Mouse (Mus musculus) spleen, adult 2 months (tissue): ENCODE data around the gene Eml6. TPM values are rescaled to one million over a fixed set of nuclear protein-coding genes. Genes with fewer than 3 reads are reported as not detected.

Experiments
- DNase-seq, 2 experiments: peaks; one replicate each; pipeline versions ENCODE4 v3.0.0 to v3.0.0-alpha.2; 2012 to 2021; ENCODE audit warnings: low spot score in 2 of 2, low read depth in 1 of 2
- H3K27ac ChIP-seq: fragments of 200-500 bp; 2 replicates; pipeline ENCODE4 v1.5.1; 2012; ENCODE audit warnings: low read length, inconsistent platforms; ENCODE audit not compliant: insufficient read depth
- H3K27me3 ChIP-seq: fragments of 200-500 bp; 2 replicates; pipeline ENCODE4 v1.6.1; 2012; ENCODE audit warnings: mild to moderate bottlenecking, moderate library complexity, low read length, inconsistent platforms; ENCODE audit not compliant: control insufficient read depth, insufficient read depth
- H3K36me3 ChIP-seq: fragments of 200-500 bp; 2 replicates; pipeline ENCODE4 v1.6.1; 2012; ENCODE audit warnings: mild to moderate bottlenecking, low read length, inconsistent platforms; ENCODE audit not compliant: control insufficient read depth, insufficient read depth
- H3K4me1 ChIP-seq: fragments of 200-500 bp; 2 replicates; pipeline ENCODE4 v1.6.1; 2011; ENCODE audit warnings: inconsistent platforms; ENCODE audit not compliant: control insufficient read depth, insufficient read depth, insufficient read length
- H3K4me3 ChIP-seq: fragments of 200-500 bp; 2 replicates; pipeline ENCODE4 v1.5.1; 2011; ENCODE audit warnings: mild to moderate bottlenecking, inconsistent platforms; ENCODE audit not compliant: insufficient read depth, insufficient read length; ENCODE audit errors: extremely low read depth
- CTCF ChIP-seq: fragments of 200-500 bp; IDR thresholded peaks from 2 replicates; pipeline ENCODE4 v1.5.1; 2011; ENCODE audit warnings: mild to moderate bottlenecking, inconsistent platforms; ENCODE audit not compliant: insufficient read depth, insufficient read length, insufficient replicate concordance; ENCODE audit errors: extremely low read depth
- POLR2A ChIP-seq: fragments of 200-500 bp; IDR thresholded peaks from 2 replicates; pipeline ENCODE4 v1.6.1; 2011; ENCODE audit warnings: low read depth, low read length, inconsistent platforms
- WGBS: fragments of 180-500 bp; shearing (Covaris S2); methylation state at CpG from one replicate; pipeline ENCODE4 v1.1.7; 2018; 5-methylcytosine and 5-hydroxymethylcytosine counted together
- polyA plus RNA-seq: library from polyadenylated mRNA; depleted of rRNA; stranded (reverse); fragments of >200 nt; gene quantifications from 2 replicates; pipeline ENCODE4 v1.2.3, GENCODE M21; 2012

Eml6 gene
- polyA plus RNA-seq, 1 experiment, result 0.98 TPM

DNA sequence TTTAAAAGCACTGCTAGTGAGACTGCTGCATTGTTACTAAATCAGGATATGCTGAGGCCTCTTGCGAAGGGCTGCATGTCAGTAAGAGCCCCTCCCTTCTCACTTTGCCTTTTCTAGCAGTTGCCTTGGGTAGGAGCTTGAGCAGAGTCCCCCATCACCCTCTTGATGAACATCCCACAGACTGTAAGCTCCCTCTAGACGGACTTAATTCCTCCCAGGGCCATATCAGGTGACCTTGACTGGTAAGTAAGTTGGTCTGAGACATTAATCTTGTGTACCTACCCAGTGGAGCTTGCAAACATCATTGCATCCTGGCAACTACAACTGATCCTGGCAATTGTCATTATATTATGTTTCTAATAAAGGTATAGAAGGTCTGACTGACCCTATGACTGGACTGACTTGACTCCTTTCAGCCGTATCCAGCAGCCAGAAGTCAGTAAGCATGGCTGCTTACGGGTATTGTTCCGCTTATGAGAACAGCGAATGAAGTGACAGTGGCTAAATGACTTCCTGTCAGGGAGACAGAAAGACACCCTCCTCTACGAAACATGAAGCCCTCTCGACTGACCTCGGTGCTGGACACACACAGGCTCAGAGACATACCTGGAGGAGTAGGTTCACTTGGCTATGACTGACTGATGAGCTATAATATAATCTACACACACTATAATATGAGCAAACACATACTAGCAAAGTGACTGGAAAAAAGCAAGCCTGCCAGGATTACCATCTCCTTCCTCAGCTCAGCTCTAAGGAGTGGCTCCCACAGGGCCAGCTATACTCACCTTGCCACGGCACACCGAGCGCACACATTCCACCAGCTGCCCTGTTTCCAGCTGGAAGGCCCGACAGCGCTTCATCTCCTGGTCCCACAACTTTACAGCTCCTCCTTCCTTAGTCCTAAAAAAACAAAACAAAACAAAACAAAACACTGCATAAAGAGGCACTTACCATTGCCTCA is 273.9 kb downstream of the Eml6 start:
- H3K36me3 ChIP-seq, result no peaks in the 10 kb centered on the region; the same call in 1 of the 2 replicates
- no peak for TF ChIP-seq CTCF
- no peak for TF ChIP-seq POLR2A

DNA sequence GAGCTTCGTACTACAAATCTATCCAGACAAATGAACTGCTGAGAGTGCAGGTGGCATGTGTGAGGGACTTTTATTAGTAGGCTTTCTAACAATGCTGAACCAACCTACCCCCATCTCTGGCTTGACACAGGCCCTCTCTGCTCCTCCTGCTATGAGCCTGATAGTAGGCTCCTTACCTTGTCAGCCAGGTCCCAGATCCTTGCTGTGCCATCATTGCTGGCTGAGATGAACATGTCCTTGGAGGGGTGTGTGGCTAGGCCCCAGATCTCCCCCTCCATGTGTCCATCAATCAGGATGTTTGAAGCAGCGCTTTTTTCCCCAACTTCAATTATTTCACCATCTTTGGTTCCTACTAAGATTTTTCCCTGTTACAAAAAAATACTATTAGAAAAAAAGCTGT is 274.8 kb downstream of the Eml6 start:
- H3K4me1 ChIP-seq, result no peaks in the 10 kb centered on the region
- 95% methylated on average over 2 of the region's 2 CpGs for WGBS

More for the DNA sequence above, 273.9 kb downstream of the Eml6 start:
- Histone ChIP-seq H3K4me1 (no peaks in the 10 kb centered on the region), H3K27ac (no peak overlapping the region), H3K27me3 (no peaks in the 10 kb centered on the region), H3K4me3 (no peak overlapping the region)
- 91% methylated on average over 14 of the region's 14 CpGs for WGBS
- no peak for DNase-seq

DNA sequence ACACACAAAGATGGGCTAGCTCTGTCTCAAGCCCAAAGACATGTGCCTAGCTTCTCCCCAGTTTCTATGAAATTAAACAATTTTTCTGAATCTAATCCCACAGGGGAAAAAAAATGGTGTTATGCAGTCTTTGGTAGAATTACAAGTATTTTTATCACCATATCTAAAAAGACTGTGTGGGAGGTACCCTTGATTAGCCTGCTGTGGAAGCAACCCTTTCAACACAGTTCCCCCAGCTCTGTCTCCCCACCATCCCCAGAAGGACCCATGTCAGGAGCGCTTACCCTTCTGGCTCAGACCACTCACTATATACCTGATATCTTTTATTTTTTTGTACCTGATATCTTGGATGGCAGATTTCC is 276.4 kb downstream of the Eml6 start:
- DNase-seq, result no peak
- TF ChIP-seq CTCF, result no peak
- no peak for TF ChIP-seq POLR2A
- H3K4me1 ChIP-seq, result no peaks in the 10 kb centered on the region
- H3K4me3 ChIP-seq, result no peak overlapping the region
- 100% methylated on average over 1 of the region's 1 CpGs for WGBS
- no peaks in the 10 kb centered on the region for H3K27me3 ChIP-seq
- H3K27ac ChIP-seq, result no peak overlapping the region
- H3K36me3 ChIP-seq, result peaks cover 6% of the 10 kb centered on the region; the same call in 1 of the 2 replicates

More for the DNA sequence above, 274.8 kb downstream of the Eml6 start:
- TF ChIP-seq CTCF, result no peak
- Histone ChIP-seq H3K27me3 (no peaks in the 10 kb centered on the region), H3K4me3 (no peak overlapping the region), H3K36me3 (peaks cover 4% of the 10 kb centered on the region; the same call in 1 of the 2 replicates), H3K27ac (no peak overlapping the region)
- no peak for DNase-seq

- Histone ChIP-seq H3K27me3 (no peaks in the 10 kb centered on the region), H3K4me1 (no peaks in the 10 kb centered on the region), H3K4me3 (no peak overlapping the region), H3K27ac (no peak overlapping the region), H3K36me3 (peaks cover 7% of the 10 kb centered on the region; the same call in 1 of the 2 replicates)
- 95% methylated on average over 8 of the region's 8 CpGs for WGBS
- no peak for DNase-seq
- no peak for TF ChIP-seq POLR2A
- TF ChIP-seq CTCF, result no peak
Observed at GRCm38 (mm10) chr11:29748750-29749467, 276.9 kb downstream of the Eml6 start.

DNA sequence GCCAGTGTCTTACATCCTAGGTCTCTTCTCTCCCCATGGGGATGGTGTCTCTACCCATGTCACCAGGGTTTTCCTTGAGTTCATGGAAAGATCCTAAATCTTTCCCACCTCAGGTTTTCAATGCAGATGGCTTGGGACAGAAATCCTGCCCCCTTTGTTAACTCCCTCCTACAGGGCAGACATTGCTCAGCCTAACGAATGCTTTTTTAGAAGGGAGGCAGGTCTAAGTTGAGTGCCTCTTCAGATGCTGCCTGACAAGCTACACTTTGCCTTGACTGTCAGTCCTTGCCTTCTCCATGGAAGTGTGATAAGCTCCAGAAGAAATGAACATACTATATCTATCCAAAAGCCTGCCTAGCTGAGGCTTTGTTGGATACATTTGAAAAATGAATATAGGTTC is 278.0 kb downstream of the Eml6 start:
- peaks cover 9% of the 10 kb centered on the region; the same call in 1 of the 2 replicates for H3K36me3 ChIP-seq
- no peak overlapping the region for H3K27ac ChIP-seq
- WGBS, result 93% methylated on average over 1 of the region's 1 CpGs
- H3K27me3 ChIP-seq, result no peaks in the 10 kb centered on the region
- H3K4me1 ChIP-seq, result no peaks in the 10 kb centered on the region
- TF ChIP-seq CTCF (no peak), POLR2A (no peak)
- H3K4me3 ChIP-seq, result no peak overlapping the region
- DNase-seq, result no peak

GRCm38 (mm10) chr11:29747365-29747764 is 278.5 kb downstream of the Eml6 start:
- 94% methylated on average over 3 of the region's 3 CpGs for WGBS
- Histone ChIP-seq H3K4me3 (no peak overlapping the region), H3K27ac (no peak overlapping the region), H3K4me1 (no peaks in the 10 kb centered on the region), H3K36me3 (peaks cover 10% of the 10 kb centered on the region; the same call in 1 of the 2 replicates), H3K27me3 (no peaks in the 10 kb centered on the region)
- DNase-seq, result no peak
- TF ChIP-seq CTCF (no peak), POLR2A (no peak)
